Mouse (Mus musculus) heart, adult 2 months (tissue): ENCODE data around the gene Pnkd.

Experiments
- CTCF ChIP-seq: fragments of 200-600 bp; IDR thresholded peaks from 2 replicates; pipeline ENCODE4 v1.8.1; 2022; ENCODE audit warnings: antibody characterized with exemption, mild to moderate bottlenecking, moderate library complexity
- POLR2A ChIP-seq: fragments of 200-500 bp; IDR thresholded peaks from 2 replicates; pipeline ENCODE4 v1.6.1; 2011; ENCODE audit warnings: mild to moderate bottlenecking, low read depth, low read length, control low read depth; ENCODE audit not compliant: insufficient read depth

- TF ChIP-seq POLR2A (no peak), CTCF (no peak)
Observed at GRCm38 (mm10) chr1:74373372-74373771, 88.6 kb downstream of the Pnkd start.
